Mouse (Mus musculus) C2C12 (cell line): Measurements from ENCODE around the gene Herpud2.
"Not testable (repeated sequence)": the region's sequence is repeated elsewhere in the genome, so short reads cannot be mapped to it uniquely, and the experiment has no call there.

Experiments used
- CEBPB ChIP-seq: IDR thresholded peaks from one replicate; pipeline ENCODE4 v1.6.1; 2011; ENCODE audit warnings: low read depth, mild to moderate bottlenecking, control low read depth, moderate library complexity
- CTCF ChIP-seq: IDR thresholded peaks from one replicate; pipeline ENCODE4 v1.5.1; 2011; ENCODE audit not compliant: control insufficient read depth, insufficient read depth, insufficient read length
- MAX ChIP-seq: IDR thresholded peaks from one replicate; pipeline ENCODE4 v1.6.1; 2011; ENCODE audit warnings: mild to moderate bottlenecking, control low read depth
- MYOD1 ChIP-seq: IDR thresholded peaks from one replicate; pipeline ENCODE4 v1.6.1; 2011; ENCODE audit warnings: low read depth; ENCODE audit not compliant: control insufficient read depth, insufficient read length
- MYOG ChIP-seq: IDR thresholded peaks from one replicate; pipeline ENCODE4 v1.6.1; 2011; ENCODE audit not compliant: control insufficient read depth, insufficient read length; ENCODE audit errors: extremely low read depth
- USF1 ChIP-seq: IDR thresholded peaks from one replicate; pipeline ENCODE4 v1.6.1; 2011; ENCODE audit warnings: low read depth, mild to moderate bottlenecking, control low read depth, moderate library complexity

DNA sequence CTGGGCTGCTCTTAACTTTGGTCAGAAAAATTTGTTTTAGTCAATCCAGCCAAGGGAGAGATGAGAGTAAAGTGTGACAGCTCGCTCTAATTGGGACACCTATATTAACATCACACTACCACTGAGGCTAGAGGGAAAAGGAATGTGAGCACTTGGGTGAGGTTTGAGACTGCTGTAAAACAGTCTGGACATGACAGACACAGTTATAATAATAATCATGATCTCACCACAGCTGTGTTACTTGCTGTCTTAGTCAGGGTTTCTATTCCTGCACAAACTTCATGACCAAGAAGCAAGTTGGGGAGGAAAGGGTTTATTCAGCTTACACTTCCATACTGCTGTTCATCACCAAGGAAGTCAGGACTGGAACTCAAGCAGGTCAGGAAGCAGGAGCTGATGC is 28.0 kb downstream of the Herpud2 start:
- TF ChIP-seq CTCF, MYOG, USF1, MAX, MYOD1, CEBPB: not testable (repeated sequence)
